Mouse (Mus musculus) limb, embryonic 15.5 days (tissue): ENCODE results near the gene Gm29427. TPM values are rescaled to one million over a fixed set of nuclear protein-coding genes. Genes with fewer than 3 reads are reported as not detected.
"Not testable (repeated sequence)": the region's sequence is repeated elsewhere in the genome, so short reads cannot be mapped to it uniquely, and the experiment has no call there.

Source experiments
- ATAC-seq: fragments of 200-750 bp; cut with Nextera tagmentation; 2 replicates; pipeline ENCODE4 v1.8.0; 2017; ENCODE audit warnings: low read depth, moderate TSS enrichment; ENCODE audit not compliant: insufficient number of reproducible peaks, low FRiP score, low TSS enrichment
- H3K27ac ChIP-seq: fragments of 300-500 bp; sonication (generic); 2 replicates; pipeline ENCODE4 v1.5.1; 2015; ENCODE audit warnings: moderate library complexity, mild to moderate bottlenecking, inconsistent platforms
- H3K27me3 ChIP-seq: fragments of 300-500 bp; sonication (generic); 2 replicates; pipeline ENCODE4 v1.6.1; 2015; ENCODE audit warnings: inconsistent platforms
- H3K36me3 ChIP-seq: fragments of 300-500 bp; sonication (generic); 2 replicates; pipeline ENCODE4 v1.6.1; 2015; ENCODE audit warnings: inconsistent platforms
- H3K4me1 ChIP-seq: fragments of 300-500 bp; sonication (generic); 2 replicates; pipeline ENCODE4 v1.6.1; 2015; ENCODE audit warnings: inconsistent platforms
- H3K4me2 ChIP-seq: fragments of 300-500 bp; sonication (generic); 2 replicates; pipeline ENCODE4 v1.6.1; 2015; ENCODE audit warnings: mild to moderate bottlenecking, inconsistent platforms
- H3K4me3 ChIP-seq: fragments of 300-500 bp; sonication (generic); 2 replicates; pipeline ENCODE4 v1.5.1; 2015; ENCODE audit warnings: mild to moderate bottlenecking, inconsistent platforms
- H3K9ac ChIP-seq: fragments of 300-500 bp; sonication (generic); 2 replicates; pipeline ENCODE4 v1.6.1; 2015; ENCODE audit warnings: inconsistent platforms
- H3K9me3 ChIP-seq: fragments of 300-500 bp; sonication (generic); 2 replicates; pipeline ENCODE4 v1.6.1; 2016; ENCODE audit warnings: inconsistent platforms
- WGBS: fragments of 180-500 bp; shearing (Covaris S2); methylation state at CpG from one replicate; pipeline ENCODE4 v1.1.7; 2015; 5-methylcytosine and 5-hydroxymethylcytosine counted together
- polyA plus RNA-seq: library from polyadenylated mRNA; unstranded; fragments of >200 nt; fragmentation: Nextera tagmentation; extraction: Ambion mirVana; gene quantifications from 2 replicates; pipeline ENCODE4 v1.2.1, GENCODE M21; 2015

The Gm29427 gene
- polyA plus RNA-seq, 1 experiment from 2014 or later, result not detected

DNA sequence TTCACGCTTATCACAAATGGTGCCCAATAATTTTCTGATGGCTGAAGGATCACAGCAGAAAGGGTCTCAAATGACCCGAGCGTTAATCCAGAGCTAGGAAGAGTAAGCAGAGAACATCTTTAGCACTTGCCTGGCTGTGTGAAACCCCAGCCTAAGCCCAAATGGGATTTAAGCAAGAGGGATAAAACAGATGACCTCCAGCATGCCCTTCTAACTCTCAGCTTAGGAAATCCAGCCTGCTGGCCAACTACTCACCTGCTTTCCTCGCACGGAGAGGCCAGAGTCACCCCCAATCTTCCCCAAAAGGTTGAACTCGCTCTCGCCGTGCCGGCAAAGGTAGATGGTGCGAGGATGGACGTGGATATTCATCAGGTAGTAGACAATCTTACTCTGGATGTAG lies 13.6 kb downstream of the Gm29427 start:
- H3K27ac ChIP-seq, result no peak overlapping the region
- H3K4me3 ChIP-seq, result no peak overlapping the region
- 92% methylated on average over 11 of the region's 11 CpGs for WGBS
- no peaks in the 10 kb centered on the region for H3K9me3 ChIP-seq
- ATAC-seq, result no peak
- H3K9ac ChIP-seq, result no peak overlapping the region
- H3K4me1 ChIP-seq, result no peaks in the 10 kb centered on the region
- peaks cover 75% of the 10 kb centered on the region for H3K36me3 ChIP-seq
- no peaks in the 10 kb centered on the region for H3K27me3 ChIP-seq
- H3K4me2 ChIP-seq, result no peak overlapping the region

DNA sequence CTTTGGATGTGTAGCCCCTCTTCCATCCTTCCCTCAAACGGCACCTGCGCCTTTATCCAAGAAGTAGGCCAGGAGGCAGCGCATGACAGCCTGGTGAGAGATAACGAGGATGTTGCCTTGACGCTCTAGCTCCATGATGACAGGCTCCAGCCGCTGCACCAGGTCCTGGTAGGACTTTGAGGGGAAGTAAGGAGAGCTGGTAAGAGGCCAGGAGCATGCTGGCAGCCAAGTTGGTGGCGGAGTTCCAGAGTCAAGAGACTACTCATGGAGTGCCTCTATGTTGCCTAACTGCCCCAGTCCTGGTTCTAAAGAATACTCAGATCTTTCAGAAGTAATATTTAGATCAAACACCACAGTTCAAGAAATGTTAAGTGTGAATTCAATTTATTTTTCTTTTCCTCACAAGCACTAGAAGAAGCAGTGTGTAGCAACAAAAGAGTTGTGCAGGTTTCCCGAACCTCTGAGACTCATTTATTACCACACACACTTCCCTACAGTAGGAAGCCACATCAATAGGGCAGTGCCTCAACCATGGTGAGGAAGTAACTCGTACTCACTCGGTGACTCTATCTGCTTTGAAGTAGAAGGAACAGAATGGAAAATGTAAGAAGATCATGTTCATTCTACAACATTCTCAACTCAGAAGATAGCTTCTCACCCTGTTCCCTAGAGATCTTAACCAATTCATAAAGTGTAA lies 15.5 kb downstream of the Gm29427 start:
- no peak overlapping the region for H3K4me2 ChIP-seq
- H3K36me3 ChIP-seq, result peaks cover 70% of the 10 kb centered on the region
- H3K4me3 ChIP-seq, result no peak overlapping the region
- no peak overlapping the region for H3K9ac ChIP-seq
- no peak for ATAC-seq
- no peaks in the 10 kb centered on the region for H3K27me3 ChIP-seq
- no peak overlapping the region for H3K27ac ChIP-seq
- no peaks in the 10 kb centered on the region for H3K9me3 ChIP-seq
- H3K4me1 ChIP-seq, result no peaks in the 10 kb centered on the region
- WGBS, result 92% methylated on average over 10 of the region's 10 CpGs

DNA sequence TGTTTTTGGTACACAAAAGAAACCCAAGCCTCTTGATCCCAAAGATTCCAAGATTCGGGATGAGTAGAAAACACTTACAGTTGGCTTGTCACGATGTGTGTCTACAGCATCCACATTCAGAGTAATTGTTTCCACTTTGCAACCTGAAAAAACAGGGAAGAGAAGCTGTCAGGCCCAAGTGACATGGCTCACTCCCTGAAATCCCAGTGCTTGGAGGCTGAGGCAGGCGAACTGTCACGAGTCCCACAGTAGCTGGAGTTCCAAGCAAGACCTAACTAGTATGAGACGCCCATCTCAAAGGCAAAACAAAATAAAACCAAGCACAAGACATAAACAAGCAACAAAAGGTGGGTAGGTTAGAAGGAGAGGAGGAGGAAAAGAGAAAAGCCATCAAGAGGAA lies 17.0 kb downstream of the Gm29427 start:
- ATAC-seq, result no peak
- Histone ChIP-seq H3K9ac (no peak overlapping the region), H3K4me3 (no peak overlapping the region), H3K27me3 (no peaks in the 10 kb centered on the region), H3K4me2 (no peak overlapping the region), H3K27ac (no peak overlapping the region), H3K4me1 (no peaks in the 10 kb centered on the region), H3K36me3 (peaks cover 63% of the 10 kb centered on the region), H3K9me3 (no peaks in the 10 kb centered on the region)
- 84% methylated on average over 5 of the region's 5 CpGs for WGBS

DNA sequence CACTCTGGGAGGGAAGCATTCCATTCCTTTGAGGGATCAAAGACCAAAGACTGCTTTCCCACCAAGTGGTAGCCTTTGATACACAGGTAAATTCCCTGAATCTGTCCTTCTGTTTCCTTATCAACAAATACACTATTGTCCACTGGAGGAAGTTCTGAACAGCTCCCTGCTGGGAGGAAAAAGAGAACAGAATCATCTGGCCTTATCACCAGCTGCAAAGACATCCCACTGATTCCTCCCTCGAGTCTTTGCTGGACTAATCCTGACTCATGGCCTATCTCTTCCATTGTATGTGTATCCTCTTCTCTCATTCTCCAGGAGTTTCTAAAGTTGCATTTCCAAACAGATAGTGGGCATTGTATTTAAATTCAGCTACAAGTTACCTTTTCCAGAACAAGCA lies 31.7 kb downstream of the Gm29427 start:
- no peak for ATAC-seq
- H3K4me1 ChIP-seq, result no peaks in the 10 kb centered on the region
- no peaks in the 10 kb centered on the region for H3K27me3 ChIP-seq
- no peaks in the 10 kb centered on the region for H3K9me3 ChIP-seq
- no peak overlapping the region for H3K4me2 ChIP-seq
- H3K36me3 ChIP-seq, result peaks cover 4% of the 10 kb centered on the region; the same call in 1 of the 2 replicates
- WGBS, result 74% methylated on average over 1 of the region's 1 CpGs
- H3K4me3 ChIP-seq, result no peak overlapping the region
- no peak overlapping the region for H3K27ac ChIP-seq
- H3K9ac ChIP-seq, result no peak overlapping the region

DNA sequence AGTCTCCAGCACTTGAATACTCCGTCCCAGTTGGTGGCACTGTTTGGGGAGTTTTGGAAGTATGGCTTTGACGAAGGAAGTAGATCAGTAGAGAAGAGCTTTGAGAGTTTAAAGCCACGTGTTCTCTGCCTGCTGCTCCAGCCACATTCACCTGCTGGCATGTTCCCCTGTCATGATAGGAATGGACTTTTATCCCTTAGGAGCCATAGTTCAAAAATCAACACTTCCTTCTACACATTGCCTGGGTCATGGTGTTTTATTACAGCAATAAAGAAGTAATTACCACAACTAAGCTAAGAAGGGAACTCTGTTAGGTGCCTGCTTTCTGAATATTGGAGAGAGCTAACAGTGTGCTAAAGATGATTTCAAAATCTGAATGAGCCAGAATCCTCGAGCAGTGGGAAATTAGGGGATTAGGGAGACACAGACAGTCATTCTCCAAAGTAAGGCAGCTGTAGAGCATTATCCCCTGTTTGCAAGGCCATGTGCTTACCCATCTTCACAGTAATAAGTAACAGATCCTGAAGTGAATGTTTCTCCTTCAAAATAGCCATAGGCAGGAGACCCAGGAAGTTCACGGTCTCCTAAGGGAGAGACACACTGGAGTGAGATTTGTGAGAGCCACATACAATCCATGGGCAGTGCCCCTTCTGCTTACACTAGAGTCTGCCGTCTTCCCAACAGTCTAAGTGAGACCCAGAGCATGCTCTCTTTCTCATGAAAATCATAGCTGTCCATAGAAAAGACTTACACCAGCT lies 33.8 kb downstream of the Gm29427 start:
- Histone ChIP-seq H3K36me3 (no peaks in the 10 kb centered on the region), H3K4me1 (no peaks in the 10 kb centered on the region), H3K27ac (no peak overlapping the region), H3K4me3 (no peak overlapping the region), H3K9ac (no peak overlapping the region), H3K27me3 (no peaks in the 10 kb centered on the region), H3K9me3 (no peaks in the 10 kb centered on the region), H3K4me2 (no peak overlapping the region)
- ATAC-seq, result no peak
- WGBS, result 44% methylated on average over 6 of the region's 6 CpGs

DNA sequence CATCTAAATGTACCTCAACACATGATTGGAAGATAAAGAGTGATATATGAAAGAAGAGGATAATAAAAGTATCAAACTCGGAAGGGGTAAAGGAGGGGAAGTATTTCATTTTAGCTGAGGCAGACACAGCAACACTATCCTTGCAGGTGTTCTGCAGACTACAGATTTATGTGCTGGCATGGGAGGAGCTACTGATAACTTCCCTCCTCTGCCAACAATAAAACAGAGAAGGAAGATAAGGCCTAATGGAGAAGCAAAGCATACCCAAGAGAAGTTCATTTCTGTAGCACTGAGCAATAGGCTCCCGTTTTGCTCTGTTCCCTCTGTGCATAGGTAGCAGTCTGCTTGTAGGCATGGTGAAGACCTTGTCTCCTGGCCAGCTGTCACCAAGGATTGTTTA lies 34.5 kb downstream of the Gm29427 start:
- no peaks in the 10 kb centered on the region for H3K4me1 ChIP-seq

DNA sequence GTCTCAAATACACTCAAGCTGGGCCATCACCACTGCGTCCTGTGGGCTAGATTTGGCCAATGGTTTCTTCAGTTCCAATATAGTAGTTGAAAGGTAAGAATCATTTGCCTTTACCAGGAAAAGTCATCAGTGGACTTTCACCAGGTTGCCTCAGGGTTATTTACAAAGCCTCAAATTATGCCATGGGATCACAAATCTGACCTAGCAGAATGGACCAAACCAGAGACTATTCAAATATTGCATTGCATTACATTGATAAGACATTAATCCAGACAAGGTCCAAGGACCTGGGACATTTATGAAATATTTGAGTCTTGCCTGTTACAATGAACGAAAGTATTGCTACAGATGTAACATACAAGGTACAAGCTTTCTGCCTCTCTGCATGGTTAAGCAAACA lies 37.0 kb downstream of the Gm29427 start:
- no peak for ATAC-seq

More for the DNA sequence above, 34.5 kb downstream of the Gm29427 start:
- Histone ChIP-seq H3K9me3 (no peaks in the 10 kb centered on the region), H3K9ac (no peak overlapping the region), H3K27ac (no peak overlapping the region), H3K4me2 (no peak overlapping the region), H3K4me3 (no peak overlapping the region), H3K27me3 (no peaks in the 10 kb centered on the region), H3K36me3 (no peaks in the 10 kb centered on the region)
- 64% methylated on average over 2 of the region's 2 CpGs for WGBS
- ATAC-seq, result no peak

DNA sequence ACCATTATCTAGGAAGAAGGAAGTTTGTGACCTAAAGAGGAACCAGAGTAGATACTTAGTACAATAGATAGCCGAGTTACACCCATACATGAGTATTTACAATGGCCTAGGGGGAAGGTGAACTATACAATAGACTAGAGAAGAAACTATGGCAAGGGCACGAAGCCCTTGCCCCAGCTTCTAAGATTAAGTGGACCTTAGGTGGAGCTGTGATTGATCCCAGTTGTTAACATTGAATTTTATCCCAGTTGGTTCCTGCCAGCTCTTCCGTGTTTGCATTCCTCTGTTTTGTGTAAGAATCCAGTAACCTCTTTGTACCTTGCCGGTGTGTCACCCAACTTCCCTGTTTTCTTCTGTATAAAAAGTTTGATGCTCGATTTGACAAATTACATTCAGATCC lies 52.0 kb downstream of the Gm29427 start:
- not testable (repeated sequence) for H3K27ac ChIP-seq, H3K4me1 ChIP-seq, H3K4me2 ChIP-seq, H3K9ac ChIP-seq, ATAC-seq, H3K9me3 ChIP-seq, H3K36me3 ChIP-seq, H3K27me3 ChIP-seq, H3K4me3 ChIP-seq
- WGBS, result 85% methylated on average over 5 of the region's 5 CpGs

More for the DNA sequence above, 37.0 kb downstream of the Gm29427 start:
- Histone ChIP-seq H3K4me2 (no peak overlapping the region), H3K9me3 (no peaks in the 10 kb centered on the region), H3K27ac (no peak overlapping the region), H3K36me3 (no peaks in the 10 kb centered on the region), H3K4me3 (no peak overlapping the region), H3K4me1 (no peaks in the 10 kb centered on the region), H3K9ac (no peak overlapping the region), H3K27me3 (no peaks in the 10 kb centered on the region)
- WGBS, result 85% methylated on average over 2 of the region's 2 CpGs

DNA sequence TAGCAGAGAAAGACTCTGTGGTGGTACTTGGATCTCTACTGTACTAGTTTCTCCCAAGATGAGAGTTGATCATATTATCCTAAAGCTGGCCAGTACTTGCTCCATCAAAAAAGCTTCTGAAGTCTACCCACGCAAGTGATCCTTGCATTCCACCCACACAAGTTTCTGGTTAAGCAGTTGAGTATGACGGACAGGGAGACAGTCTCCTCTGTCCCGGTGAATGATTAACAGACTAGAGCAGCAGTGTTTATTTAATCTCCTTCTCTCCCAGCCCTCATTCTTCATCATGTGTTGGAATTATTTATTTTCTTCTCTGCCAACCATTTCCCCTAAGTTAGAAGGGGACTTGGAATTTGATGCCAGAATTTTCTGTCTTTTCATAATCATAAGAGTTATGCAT lies 54.1 kb downstream of the Gm29427 start, which contains the start of gene C4bp:
Gene C4bp (minus strand): TSS at position 179 of the 400 bp plus-strand sequence.
- Histone ChIP-seq H3K4me1 (no peaks in the 10 kb centered on the region), H3K9me3 (no peaks in the 10 kb centered on the region), H3K4me2 (no peak within 1 kb of the TSS), H3K27ac (no peak within 1 kb of the TSS), H3K4me3 (no peak within 1 kb of the TSS), H3K9ac (no peak within 1 kb of the TSS), H3K36me3 (no peaks in the 10 kb centered on the region), H3K27me3 (no peaks in the 10 kb centered on the region)
- WGBS, result 79% methylated on average over 3 of the region's 3 CpGs
- no peak for ATAC-seq

DNA sequence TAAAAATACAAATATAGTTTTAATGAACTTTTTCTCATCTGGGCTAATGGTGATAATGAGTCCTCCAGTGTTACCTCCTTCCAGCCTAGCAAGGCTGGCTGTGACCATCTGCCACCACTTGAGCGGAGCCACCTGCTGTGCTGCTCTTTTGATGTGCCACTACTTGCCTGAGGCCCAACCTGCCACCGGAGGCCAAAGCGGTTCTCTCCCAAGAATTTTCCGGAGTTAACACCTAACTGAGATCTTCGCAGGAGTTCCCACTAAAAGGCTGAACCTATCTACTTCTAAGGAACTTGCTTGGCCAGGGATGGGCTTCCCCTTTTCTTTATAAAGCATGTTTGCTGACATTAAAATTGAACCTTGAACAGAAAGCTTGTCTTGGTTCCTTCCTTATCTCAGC lies 56.0 kb downstream of the Gm29427 start:
- 10% methylated on average over 5 of the region's 5 CpGs for WGBS
- not testable (repeated sequence) for H3K4me2 ChIP-seq, H3K27ac ChIP-seq, H3K9me3 ChIP-seq, H3K4me1 ChIP-seq, H3K9ac ChIP-seq, H3K36me3 ChIP-seq, ATAC-seq, H3K27me3 ChIP-seq, H3K4me3 ChIP-seq

DNA sequence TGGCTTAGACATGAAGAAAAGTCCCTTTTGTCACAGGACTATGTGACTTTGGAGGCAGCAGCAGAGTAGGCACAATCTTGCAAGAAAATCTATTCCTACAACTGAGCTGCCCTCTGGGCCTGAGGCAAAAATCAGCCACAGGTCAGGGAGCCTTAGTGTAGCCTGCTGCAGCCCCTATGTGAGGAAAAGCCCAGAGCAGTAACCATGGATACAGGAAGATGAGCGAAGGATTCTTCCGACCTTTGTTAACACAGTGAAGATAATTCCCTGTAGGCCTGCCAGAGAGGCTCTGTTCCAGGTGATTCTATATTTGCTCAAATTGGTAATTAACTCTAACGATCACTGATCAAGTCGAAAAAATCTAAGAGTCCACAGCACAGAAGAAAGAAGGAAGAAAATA lies 71.5 kb downstream of the Gm29427 start:
- 81% methylated on average over 4 of the region's 4 CpGs for WGBS
- Histone ChIP-seq H3K36me3 (no peaks in the 10 kb centered on the region), H3K27ac (no peak overlapping the region), H3K4me1 (no peaks in the 10 kb centered on the region), H3K9ac (no peak overlapping the region), H3K4me2 (no peak overlapping the region), H3K9me3 (no peaks in the 10 kb centered on the region), H3K27me3 (no peaks in the 10 kb centered on the region), H3K4me3 (no peak overlapping the region)
- ATAC-seq, result no peak

DNA sequence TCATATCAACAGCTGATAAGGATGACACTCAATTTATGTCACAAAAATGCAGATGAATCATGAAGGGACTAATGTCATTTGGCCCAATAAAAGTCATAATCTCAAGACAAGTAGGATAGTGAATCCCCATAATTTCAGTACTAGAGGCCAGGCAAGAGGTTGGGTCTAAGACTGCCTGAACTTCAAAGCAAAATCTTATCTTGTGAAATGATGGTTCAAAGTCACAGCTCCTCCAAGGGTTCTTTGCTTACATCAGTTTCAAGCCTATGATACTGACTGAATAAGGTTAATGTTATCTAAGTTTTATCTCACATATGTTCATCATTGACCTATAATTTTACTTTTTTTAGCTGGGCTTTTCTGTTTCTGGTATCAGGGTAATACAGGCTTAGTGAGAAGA lies 74.6 kb downstream of the Gm29427 start:
- Histone ChIP-seq H3K9ac (no peak overlapping the region), H3K9me3 (no peaks in the 10 kb centered on the region), H3K4me3 (no peak overlapping the region), H3K4me1 (no peaks in the 10 kb centered on the region), H3K4me2 (no peak overlapping the region), H3K27ac (no peak overlapping the region), H3K36me3 (no peaks in the 10 kb centered on the region), H3K27me3 (no peaks in the 10 kb centered on the region)
- ATAC-seq, result no peak
